Mouse (Mus musculus) effector memory CD4-positive, alpha-beta T cell, adult 5 months (primary cell): Measurements from ENCODE around the gene Bcdin3d. TPM values are rescaled to one million over a fixed set of nuclear protein-coding genes. Genes with fewer than 3 reads are reported as not detected.

Experiments used
- polyA plus RNA-seq: library from polyadenylated mRNA; unstranded; fragments of 100-300 nt; shearing (Covaris generic); gene quantifications from one replicate; pipeline ENCODE4 v1.2.1, GENCODE M21; 2017

Gene Bcdin3d
- polyA plus RNA-seq, result 8.4 TPM

GRCm38 (mm10) chr15:99474576-99474926 lies at the start of gene Bcdin3d:
TSS of gene Bcdin3d (minus strand) at chr15:99474730.

GRCm38 (mm10) chr15:99457606-99458401 lies 16.7 kb downstream of the Bcdin3d start, which contains the start of gene Nckap5l:
TSS of gene Nckap5l (minus strand) at chr15:99457748.

Other genes with a start within 250 kb of the Bcdin3d start
- 0.29 TPM for gene Kcnh3, start 249.9 kb downstream of the Bcdin3d start, polyA plus RNA-seq
- 71.7 TPM for gene Mcrs1, start 222.8 kb downstream of the Bcdin3d start, polyA plus RNA-seq
- gene Prpf40b, start 179.6 kb downstream of the Bcdin3d start, polyA plus RNA-seq, result 14.7 TPM
- 0.15 TPM for gene Fam186b, start 178.8 kb downstream of the Bcdin3d start, polyA plus RNA-seq
- gene Fmnl3, start 104.2 kb downstream of the Bcdin3d start, polyA plus RNA-seq, result 49.7 TPM
- 143 TPM for gene Tmbim6, start 81.8 kb downstream of the Bcdin3d start, polyA plus RNA-seq
- gene Nckap5l, start 17.0 kb downstream of the Bcdin3d start, polyA plus RNA-seq, result 9.1 TPM
- gene Faim2, start 53.4 kb upstream of the Bcdin3d start, polyA plus RNA-seq, result not detected
- not detected for gene Aqp2, start 104.3 kb upstream of the Bcdin3d start, polyA plus RNA-seq
- gene Aqp5, start 116.1 kb upstream of the Bcdin3d start, polyA plus RNA-seq, result not detected
- gene Aqp6, start 126.7 kb upstream of the Bcdin3d start, polyA plus RNA-seq, result not detected
- 10.4 TPM for gene Racgap1, start 176.9 kb upstream of the Bcdin3d start, polyA plus RNA-seq
- gene Asic1, start 195.6 kb upstream of the Bcdin3d start, polyA plus RNA-seq, result 0.61 TPM
- 24.9 TPM for gene Smarcd1, start 227.4 kb upstream of the Bcdin3d start, polyA plus RNA-seq
- not detected for gene Gm17349, start 230.8 kb upstream of the Bcdin3d start, polyA plus RNA-seq
- not detected for gene Gpd1, start 242.8 kb upstream of the Bcdin3d start, polyA plus RNA-seq